Mouse (Mus musculus): ENCODE data around the gene Iqsec1. TPM values are rescaled to one million over a fixed set of nuclear protein-coding genes. Genes with fewer than 3 reads are reported as not detected.

Gene Iqsec1
- polyA plus RNA-seq, 1 experiment from 2014 or later, result 21.5 TPM

DNA sequence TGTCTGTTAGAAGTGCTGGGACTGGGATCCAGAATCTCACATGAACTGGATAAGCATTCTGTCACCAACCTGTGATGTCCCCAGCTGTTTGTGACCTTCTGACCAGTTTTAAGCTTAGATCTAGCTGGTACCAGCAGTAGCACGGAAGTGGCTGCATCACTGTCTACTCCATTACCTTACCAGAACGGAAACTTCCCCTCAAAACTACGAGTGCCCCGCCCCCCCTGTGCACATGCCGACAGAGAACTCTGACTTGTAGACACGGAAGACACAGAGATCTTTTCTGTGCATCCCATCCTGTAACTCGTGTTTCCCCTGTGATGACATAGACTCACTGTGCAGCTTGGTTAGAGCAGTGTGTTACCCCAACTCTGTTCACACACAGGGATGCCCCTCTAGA, 358.1 kb downstream of the Iqsec1 start:
- no peak overlapping the region for H3K27ac ChIP-seq (replicated peaks)
- H3K4me2 ChIP-seq, result no peak overlapping the region
- no peaks in the 10 kb centered on the region for H3K27me3 ChIP-seq (replicated peaks)
- no peaks in the 10 kb centered on the region for H3K36me3 ChIP-seq
- H3K9me3 ChIP-seq (replicated peaks), result no peaks in the 10 kb centered on the region
- no peak overlapping the region for H3K4me3 ChIP-seq (replicated peaks)
- WGBS, result 94% methylated on average over 7 of the region's 7 CpGs
- ATAC-seq (ENCODE audit: low FRiP score), result no peak
- no peak overlapping the region for H3K9ac ChIP-seq (replicated peaks)
- no peaks in the 10 kb centered on the region for H3K4me1 ChIP-seq

DNA sequence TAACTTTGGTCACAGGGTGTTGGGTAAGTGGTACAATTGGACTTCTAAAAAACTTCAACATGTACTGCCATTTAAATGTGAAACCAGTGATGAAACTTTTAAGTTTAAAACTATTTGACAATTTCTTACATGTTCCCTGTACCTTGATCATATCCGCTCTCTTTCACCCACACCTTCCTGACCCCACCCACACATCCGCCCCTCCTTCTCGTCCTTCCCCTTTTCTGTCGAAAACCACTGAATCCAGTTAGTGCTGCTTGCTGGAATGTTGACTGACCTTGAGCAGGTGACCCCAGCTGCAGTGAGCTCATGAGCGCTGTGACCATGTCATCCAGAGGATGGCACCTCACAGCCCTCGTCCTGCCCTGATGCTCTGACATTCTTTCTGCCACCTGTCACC, 359.0 kb downstream of the Iqsec1 start:
- Histone ChIP-seq H3K4me2 (no peak overlapping the region), H3K4me3 (replicated peaks) (no peak overlapping the region), H3K9ac (replicated peaks) (no peak overlapping the region), H3K9me3 (replicated peaks) (no peaks in the 10 kb centered on the region), H3K27ac (replicated peaks) (no peak overlapping the region), H3K4me1 (no peaks in the 10 kb centered on the region), H3K27me3 (replicated peaks) (no peaks in the 10 kb centered on the region), H3K36me3 (no peaks in the 10 kb centered on the region)
- no peak for ATAC-seq (ENCODE audit: low FRiP score)
- WGBS, result 94% methylated on average over 6 of the region's 6 CpGs

DNA sequence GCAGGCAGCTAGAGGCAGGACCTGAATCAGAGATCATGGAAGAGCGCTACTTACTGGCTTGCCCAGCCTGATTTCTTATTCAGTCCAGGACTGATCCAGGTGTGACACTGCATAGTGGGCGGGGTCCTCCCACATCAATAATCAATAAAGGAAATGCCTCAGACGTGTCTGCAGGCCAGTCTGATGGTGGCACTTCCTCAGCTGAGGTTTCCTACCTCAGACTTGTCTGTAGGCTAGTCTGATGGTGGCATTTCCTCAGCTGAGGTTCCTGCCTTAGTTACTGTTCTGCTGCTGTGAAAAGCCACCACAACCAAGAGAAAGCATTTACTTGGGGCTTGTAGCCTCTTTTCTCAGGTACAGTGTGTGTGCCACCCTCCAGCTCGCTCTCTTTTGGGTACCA, 360.9 kb downstream of the Iqsec1 start:
- no peaks in the 10 kb centered on the region for H3K27me3 ChIP-seq (replicated peaks)
- no peak overlapping the region for H3K9ac ChIP-seq (replicated peaks)
- WGBS, result 89% methylated on average over 4 of the region's 4 CpGs
- H3K4me1 ChIP-seq, result no peaks in the 10 kb centered on the region
- H3K27ac ChIP-seq (replicated peaks), result no peak overlapping the region
- H3K9me3 ChIP-seq (replicated peaks), result no peaks in the 10 kb centered on the region
- H3K36me3 ChIP-seq, result no peaks in the 10 kb centered on the region
- ATAC-seq (ENCODE audit: low FRiP score), result no peak
- H3K4me3 ChIP-seq (replicated peaks), result no peak overlapping the region
- no peak overlapping the region for H3K4me2 ChIP-seq

DNA sequence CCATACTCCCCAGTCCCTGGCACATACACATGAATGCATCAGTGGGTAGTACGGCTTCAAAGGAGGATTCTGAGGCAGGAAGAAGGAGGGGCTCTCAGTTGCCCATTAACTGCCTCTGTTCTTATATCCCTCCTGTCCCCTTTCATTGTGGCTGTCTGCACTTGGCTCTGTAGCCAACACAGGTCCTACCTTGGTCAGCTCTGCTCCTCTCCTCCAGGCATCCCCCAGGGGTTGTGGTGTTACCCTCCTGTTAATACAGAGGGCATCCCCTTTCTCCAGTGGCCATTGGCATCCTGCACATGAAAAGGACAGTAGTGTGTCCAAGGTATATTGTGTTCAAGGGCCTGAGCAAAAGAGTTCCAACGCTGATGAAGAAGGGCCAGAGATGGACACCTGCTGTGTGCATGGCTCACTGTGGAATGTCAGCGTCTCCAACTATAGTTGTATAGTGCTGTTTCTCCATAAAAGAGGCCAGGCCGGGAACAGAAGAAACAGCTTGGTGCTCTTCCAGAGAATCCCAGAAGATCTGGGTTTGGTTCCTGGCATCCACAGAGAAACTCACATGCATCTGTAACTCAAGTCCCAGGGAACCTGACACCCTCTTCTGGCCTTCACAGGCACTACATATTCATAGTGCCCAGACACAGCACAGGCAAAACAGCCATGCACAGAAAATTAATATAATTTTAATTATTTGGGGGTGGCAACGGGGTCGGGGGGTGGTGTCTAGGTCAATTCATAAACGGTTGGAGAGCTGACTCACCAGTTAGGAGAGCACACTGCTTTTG, 363.1 kb downstream of the Iqsec1 start:
- Histone ChIP-seq H3K9ac (replicated peaks) (no peak overlapping the region), H3K9me3 (replicated peaks) (no peaks in the 10 kb centered on the region), H3K36me3 (no peaks in the 10 kb centered on the region), H3K27me3 (replicated peaks) (no peaks in the 10 kb centered on the region), H3K4me2 (no peak overlapping the region), H3K4me1 (no peaks in the 10 kb centered on the region), H3K4me3 (replicated peaks) (no peak overlapping the region), H3K27ac (replicated peaks) (no peak overlapping the region)
- 73% methylated on average over 7 of the region's 7 CpGs for WGBS
- ATAC-seq (ENCODE audit: low FRiP score), result no peak

DNA sequence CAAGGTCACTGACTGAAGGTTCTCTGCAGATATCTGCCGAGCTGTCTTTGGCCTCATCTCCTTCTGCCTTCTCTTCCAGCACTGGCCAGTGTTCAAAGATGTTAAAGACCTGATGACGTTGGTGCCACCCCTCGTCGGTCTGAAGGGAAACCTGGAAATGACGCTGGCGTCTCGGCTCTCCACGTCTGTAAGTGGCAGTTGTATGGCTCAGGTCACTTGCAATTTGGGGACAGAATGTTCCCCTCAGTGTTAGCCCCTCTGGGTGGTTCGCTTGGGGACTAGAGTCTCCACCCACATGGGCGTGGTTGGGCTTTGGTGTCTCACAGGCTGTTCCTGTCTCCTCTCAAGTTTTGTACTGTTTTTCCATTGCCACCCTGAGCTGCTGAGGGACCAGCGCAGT, 363.8 kb downstream of the Iqsec1 start:
- no peaks in the 10 kb centered on the region for H3K36me3 ChIP-seq
- no peak overlapping the region for H3K4me2 ChIP-seq
- H3K4me3 ChIP-seq (replicated peaks), result no peak overlapping the region
- no peaks in the 10 kb centered on the region for H3K27me3 ChIP-seq (replicated peaks)
- no peak for ATAC-seq (ENCODE audit: low FRiP score)
- no peaks in the 10 kb centered on the region for H3K4me1 ChIP-seq
- no peak overlapping the region for H3K27ac ChIP-seq (replicated peaks)
- H3K9ac ChIP-seq (replicated peaks), result no peak overlapping the region
- 67% methylated on average over 11 of the region's 11 CpGs for WGBS
- H3K9me3 ChIP-seq (replicated peaks), result no peaks in the 10 kb centered on the region

DNA sequence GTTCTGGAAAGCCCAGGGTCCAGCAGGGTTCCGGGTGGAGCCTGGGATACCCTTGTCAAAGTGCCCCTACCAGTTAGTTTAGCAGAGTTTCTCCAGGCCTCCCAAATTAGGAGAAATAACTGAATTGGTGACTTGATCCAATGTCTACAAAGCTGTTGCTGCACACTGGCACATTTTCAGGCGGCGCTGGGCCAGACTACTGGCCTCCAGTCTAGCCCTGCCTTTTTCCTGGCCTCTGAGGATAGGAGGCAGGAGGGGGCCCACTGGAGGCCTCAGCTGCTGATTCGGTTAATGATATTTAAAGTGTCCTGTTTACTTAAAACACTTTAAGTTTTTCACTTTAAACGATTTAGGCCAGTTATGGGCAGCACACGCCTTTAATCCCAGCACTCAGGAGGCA, 364.3 kb downstream of the Iqsec1 start:
- H3K27me3 ChIP-seq (replicated peaks), result no peaks in the 10 kb centered on the region
- H3K9ac ChIP-seq (replicated peaks), result no peak overlapping the region
- no peak overlapping the region for H3K4me3 ChIP-seq (replicated peaks)
- no peaks in the 10 kb centered on the region for H3K9me3 ChIP-seq (replicated peaks)
- no peak overlapping the region for H3K4me2 ChIP-seq
- H3K27ac ChIP-seq (replicated peaks), result no peak overlapping the region
- ATAC-seq (ENCODE audit: low FRiP score), result no peak
- WGBS, result 90% methylated on average over 6 of the region's 6 CpGs
- H3K36me3 ChIP-seq, result no peaks in the 10 kb centered on the region
- H3K4me1 ChIP-seq, result no peaks in the 10 kb centered on the region

DNA sequence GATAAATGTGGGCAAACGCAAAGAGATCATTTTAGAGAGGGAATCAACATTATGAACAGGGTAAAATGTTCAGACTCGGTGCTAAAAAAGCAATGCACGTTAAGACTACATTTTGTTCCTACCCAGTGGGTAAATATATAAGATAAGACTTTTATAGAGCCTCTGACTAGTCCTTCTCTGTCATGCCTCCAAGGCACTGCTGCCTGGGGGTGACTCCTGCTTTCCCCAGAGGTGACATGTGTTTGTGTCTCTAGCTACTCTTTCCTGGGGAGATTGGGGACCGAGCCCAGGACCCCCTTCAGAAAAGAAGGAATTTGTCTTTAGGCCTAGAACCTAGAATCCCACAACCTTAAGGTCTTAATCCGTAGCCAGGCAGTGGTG, 365.0 kb downstream of the Iqsec1 start:
- Histone ChIP-seq H3K4me3 (replicated peaks) (no peak overlapping the region), H3K27me3 (replicated peaks) (no peaks in the 10 kb centered on the region), H3K4me1 (no peaks in the 10 kb centered on the region), H3K9me3 (replicated peaks) (no peaks in the 10 kb centered on the region), H3K36me3 (no peaks in the 10 kb centered on the region), H3K27ac (replicated peaks) (no peak overlapping the region), H3K4me2 (no peak overlapping the region), H3K9ac (replicated peaks) (no peak overlapping the region)
- no peak for ATAC-seq (ENCODE audit: low FRiP score)
- WGBS, result 83% methylated on average over 5 of the region's 5 CpGs

DNA sequence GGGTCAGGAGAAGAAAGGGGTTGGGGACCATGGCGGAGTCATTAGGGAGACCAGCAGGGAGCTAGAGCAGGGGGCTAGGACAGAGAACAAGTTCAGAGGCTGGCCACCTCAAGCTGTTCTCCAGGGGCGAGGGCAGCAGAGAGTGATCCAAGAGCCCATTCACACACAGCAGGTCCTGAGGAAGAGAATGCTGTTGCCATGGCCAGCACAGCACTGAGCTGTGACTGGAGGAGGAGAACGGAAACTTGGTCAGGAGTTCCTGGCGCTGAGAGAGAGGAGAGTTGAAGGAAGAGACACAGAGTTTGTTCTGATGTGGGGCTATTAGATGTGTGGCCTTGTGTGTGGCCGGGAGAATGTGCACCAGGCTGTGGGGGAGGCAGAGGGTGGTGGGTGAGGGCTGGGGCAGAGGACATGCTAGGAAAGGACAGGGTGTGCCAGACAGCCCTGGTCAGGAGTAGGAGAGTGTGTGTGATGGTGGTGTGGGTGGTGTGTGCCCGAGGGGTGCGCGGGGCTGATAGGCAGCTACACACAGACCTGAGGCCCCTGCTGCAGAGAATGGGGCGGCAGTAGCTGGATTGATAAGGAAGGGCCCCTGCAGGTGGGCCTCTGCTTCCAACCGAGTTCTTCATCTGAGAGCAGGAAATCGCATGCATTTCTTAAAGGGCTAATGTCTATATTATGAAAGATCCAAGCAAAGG, 365.6 kb downstream of the Iqsec1 start:
- Histone ChIP-seq H3K4me3 (replicated peaks) (no peak overlapping the region), H3K4me1 (no peaks in the 10 kb centered on the region), H3K9ac (replicated peaks) (no peak overlapping the region), H3K9me3 (replicated peaks) (no peaks in the 10 kb centered on the region), H3K4me2 (no peak overlapping the region), H3K27ac (replicated peaks) (no peak overlapping the region; the same call in 1 of the 2 replicates), H3K36me3 (no peaks in the 10 kb centered on the region), H3K27me3 (replicated peaks) (no peaks in the 10 kb centered on the region)
- WGBS, result 58% methylated on average over 11 of the region's 11 CpGs
- ATAC-seq (ENCODE audit: low FRiP score), result no peak

DNA sequence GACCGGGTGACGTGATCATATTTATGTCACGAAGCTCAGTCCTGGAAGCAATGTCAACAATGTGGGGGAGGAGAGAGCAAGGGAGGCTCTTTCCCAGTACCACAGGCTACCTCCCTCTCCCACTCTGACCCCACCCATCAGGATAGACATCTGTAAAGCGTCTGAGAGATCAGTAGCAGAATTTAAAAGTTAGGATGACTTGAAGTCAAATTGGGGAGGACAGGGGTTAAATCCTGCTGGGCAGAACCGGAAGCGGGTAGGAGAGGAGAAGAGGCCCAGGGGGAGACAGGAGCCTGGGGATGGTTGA, 366.9 kb downstream of the Iqsec1 start:
- H3K27ac ChIP-seq (replicated peaks), result no peak overlapping the region
- no peak overlapping the region for H3K4me2 ChIP-seq
- H3K9me3 ChIP-seq (replicated peaks), result no peaks in the 10 kb centered on the region
- H3K36me3 ChIP-seq, result no peaks in the 10 kb centered on the region
- ATAC-seq (ENCODE audit: low FRiP score), result no peak
- H3K4me3 ChIP-seq (replicated peaks), result no peak overlapping the region
- no peaks in the 10 kb centered on the region for H3K27me3 ChIP-seq (replicated peaks)
- H3K9ac ChIP-seq (replicated peaks), result no peak overlapping the region
- WGBS, result 82% methylated on average over 6 of the region's 6 CpGs
- no peaks in the 10 kb centered on the region for H3K4me1 ChIP-seq

DNA sequence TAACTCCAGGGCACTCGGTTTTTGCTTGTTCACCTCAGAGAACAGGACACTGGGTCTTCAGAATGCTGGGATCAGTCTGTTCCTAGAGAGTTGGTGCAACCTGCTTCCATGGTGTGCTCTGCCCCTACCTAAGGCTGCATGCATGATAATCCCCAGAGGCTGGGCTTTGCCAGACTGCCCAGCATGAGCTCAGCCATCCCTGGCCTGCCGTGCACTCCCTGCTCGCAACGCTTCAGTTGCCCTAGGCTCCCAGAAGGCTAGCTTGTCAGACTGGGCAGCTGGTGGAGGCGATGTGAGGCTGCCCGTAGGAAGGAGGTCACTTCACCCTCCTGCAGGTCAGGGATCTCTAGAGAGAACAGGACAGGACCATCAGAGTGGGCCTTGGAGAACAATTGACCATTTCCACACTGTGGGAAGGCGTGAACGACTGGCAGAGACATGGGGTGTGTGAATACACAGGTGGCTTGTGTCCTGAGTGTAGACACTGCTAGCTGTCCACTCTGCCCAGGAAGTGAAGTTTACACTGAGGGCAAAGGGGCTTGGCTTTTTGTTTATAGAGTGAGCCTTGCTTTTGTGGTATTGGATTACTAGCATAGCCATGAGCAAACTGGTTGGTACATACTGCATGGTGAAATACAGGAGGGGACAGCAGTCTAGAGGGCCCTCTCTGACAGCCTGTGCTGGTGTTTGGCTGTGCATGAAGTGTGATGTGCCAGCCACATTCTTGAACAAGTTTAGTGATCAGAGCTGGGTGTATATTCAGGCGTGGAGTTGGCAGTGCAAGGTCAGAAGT, 367.5 kb downstream of the Iqsec1 start:
- Histone ChIP-seq H3K4me1 (no peaks in the 10 kb centered on the region), H3K27me3 (replicated peaks) (no peaks in the 10 kb centered on the region), H3K9ac (replicated peaks) (no peak overlapping the region), H3K9me3 (replicated peaks) (no peaks in the 10 kb centered on the region), H3K27ac (replicated peaks) (no peak overlapping the region), H3K4me3 (replicated peaks) (no peak overlapping the region), H3K36me3 (no peaks in the 10 kb centered on the region), H3K4me2 (no peak overlapping the region)
- ATAC-seq (ENCODE audit: low FRiP score), result no peak
- 62% methylated on average over 9 of the region's 9 CpGs for WGBS

DNA sequence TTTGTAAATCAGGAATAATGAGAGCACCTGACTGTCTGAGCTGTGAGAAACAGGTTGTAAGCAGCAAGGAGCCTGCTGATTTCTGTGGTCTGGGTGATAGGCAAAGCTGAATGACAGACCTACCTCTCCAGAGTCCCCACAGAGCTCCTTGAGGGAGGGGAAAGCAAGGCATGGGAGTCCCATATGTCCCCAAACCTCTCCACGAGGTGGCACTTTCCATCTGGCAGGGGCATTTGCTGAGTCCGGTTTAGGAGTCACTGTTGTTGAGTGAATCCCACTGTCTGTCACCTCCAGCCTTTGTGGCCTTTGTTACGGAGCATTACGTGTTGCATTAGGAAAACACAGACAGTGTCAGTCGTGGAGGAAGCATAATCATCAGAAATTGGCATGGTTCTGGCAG, 368.5 kb downstream of the Iqsec1 start:
- no peak overlapping the region for H3K9ac ChIP-seq (replicated peaks)
- no peaks in the 10 kb centered on the region for H3K4me1 ChIP-seq
- no peak for ATAC-seq (ENCODE audit: low FRiP score)
- no peak overlapping the region for H3K4me3 ChIP-seq (replicated peaks)
- no peak overlapping the region for H3K4me2 ChIP-seq
- no peak overlapping the region for H3K27ac ChIP-seq (replicated peaks)
- no peaks in the 10 kb centered on the region for H3K36me3 ChIP-seq
- no peaks in the 10 kb centered on the region for H3K9me3 ChIP-seq (replicated peaks)
- WGBS, result 73% methylated on average over 5 of the region's 5 CpGs
- no peaks in the 10 kb centered on the region for H3K27me3 ChIP-seq (replicated peaks)
